Mouse (Mus musculus) stomach, embryonic 16.5 days (tissue): ENCODE results near the gene Atxn7l1. TPM values are rescaled to one million over a fixed set of nuclear protein-coding genes. Genes with fewer than 3 reads are reported as not detected.
A peak's percentile ranks its signal among the peaks of the same experiment; 100 is the strongest.

Source experiments
- ATAC-seq: fragments of 200-750 bp; cut with Nextera tagmentation; 2 replicates; pipeline ENCODE4 v1.8.0; 2017; ENCODE audit warnings: moderate number of reproducible peaks, moderate TSS enrichment; ENCODE audit not compliant: insufficient read depth, low FRiP score
- H3K27ac ChIP-seq: fragments of 300-500 bp; sonication (generic); 2 replicates; pipeline ENCODE4 v1.5.1; 2014; ENCODE audit warnings: low read length
- H3K27me3 ChIP-seq: fragments of 300-500 bp; sonication (generic); 2 replicates; pipeline ENCODE4 v1.6.1; 2014; ENCODE audit warnings: low read length, control low read depth, mixed read lengths; ENCODE audit not compliant: control insufficient read depth, insufficient read depth
- H3K36me3 ChIP-seq: fragments of 300-500 bp; sonication (generic); 2 replicates; pipeline ENCODE4 v1.6.1; 2014; ENCODE audit warnings: low read length; ENCODE audit not compliant: control insufficient read depth, insufficient read depth
- H3K4me1 ChIP-seq: fragments of 300-500 bp; sonication (generic); 2 replicates; pipeline ENCODE4 v1.6.1; 2014; ENCODE audit warnings: low read length, control low read depth, mixed read lengths; ENCODE audit not compliant: control insufficient read depth, insufficient read depth
- H3K4me2 ChIP-seq: fragments of 300-500 bp; sonication (generic); 2 replicates; pipeline ENCODE4 v1.6.1; 2014; ENCODE audit warnings: low read depth, low read length, mixed read lengths
- H3K4me3 ChIP-seq: fragments of 300-500 bp; sonication (generic); replicated peaks from 2 replicates; pipeline ENCODE4 v1.5.1; 2014; ENCODE audit warnings: mild to moderate bottlenecking, low read length
- H3K9ac ChIP-seq: fragments of 300-500 bp; sonication (generic); 2 replicates; pipeline ENCODE4 v1.6.1; 2014; ENCODE audit warnings: low read length
- H3K9me3 ChIP-seq: fragments of 300-500 bp; sonication (generic); replicated peaks from 2 replicates; pipeline ENCODE4 v1.6.1; 2016; ENCODE audit warnings: low read length, control low read depth; ENCODE audit not compliant: control insufficient read depth
- WGBS: fragments of 180-500 bp; shearing (Covaris S2); extraction: QIAGEN DNeasy Blood & Tissue Kit; methylation state at CpG from one replicate; pipeline ENCODE4 v1.1.7; 2014; 5-methylcytosine and 5-hydroxymethylcytosine counted together
- polyA plus RNA-seq: library from polyadenylated mRNA; unstranded; fragments of >200 nt; fragmentation: Nextera tagmentation; extraction: Ambion mirVana; gene quantifications from 2 replicates; pipeline ENCODE4 v1.2.1, GENCODE M21; 2015

The Atxn7l1 gene
- polyA plus RNA-seq, 1 experiment from 2014 or later = 13.3 TPM

- Histone ChIP-seq H3K9ac (no peak overlapping the region), H3K27me3 (no peaks in the 10 kb centered on the region), H3K4me2 (peak overlapping the region; percentile 39), H3K9me3 (no peaks in the 10 kb centered on the region), H3K4me3 (0 out of 2 replicates have a peak overlapping the region, but pooled peaks have one; percentile 1), H3K27ac (peak overlapping the region; percentile 77), H3K36me3 (no peaks in the 10 kb centered on the region), H3K4me1 (peaks cover 22% of the 10 kb centered on the region)
- peak; percentile 90 for ATAC-seq
- 54% methylated on average over 11 of the region's 11 CpGs for WGBS
Measured at GRCm38 (mm10) chr12:33220509-33221051, 73.1 kb downstream of the Atxn7l1 start.

DNA sequence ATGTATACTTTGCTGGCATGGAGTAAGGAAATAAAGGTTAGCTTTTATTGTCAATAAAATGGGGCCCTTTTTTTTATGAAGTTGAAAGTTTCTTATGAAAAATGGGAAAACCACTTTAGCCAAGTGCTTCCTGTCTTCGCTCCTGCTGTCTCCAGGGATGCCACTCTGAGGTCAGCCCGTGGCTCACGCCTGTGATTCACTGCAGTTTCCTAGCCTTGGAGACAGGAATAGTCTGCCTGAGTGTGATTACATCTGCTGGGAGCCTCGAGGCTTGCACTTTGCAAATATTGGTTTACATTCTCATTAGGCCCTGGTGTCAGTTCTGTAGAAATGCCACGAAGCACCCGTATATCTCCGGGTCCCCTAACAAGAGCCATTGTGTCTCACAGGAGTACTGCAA lies 74.7 kb downstream of the Atxn7l1 start:
- H3K4me1 ChIP-seq = peaks cover 20% of the 10 kb centered on the region
- H3K9me3 ChIP-seq = no peaks in the 10 kb centered on the region
- ATAC-seq = no peak
- H3K9ac ChIP-seq = no peak overlapping the region
- no peaks in the 10 kb centered on the region for H3K36me3 ChIP-seq
- no peaks in the 10 kb centered on the region for H3K27me3 ChIP-seq
- H3K27ac ChIP-seq = no peak overlapping the region
- 47% methylated on average over 7 of the region's 7 CpGs for WGBS
- H3K4me3 ChIP-seq = no peak overlapping the region
- no peak overlapping the region for H3K4me2 ChIP-seq

GRCm38 (mm10) chr12:33225117-33225541 lies 77.6 kb downstream of the Atxn7l1 start:
- no peaks in the 10 kb centered on the region for H3K36me3 ChIP-seq
- H3K4me2 ChIP-seq = no peak overlapping the region
- H3K9me3 ChIP-seq = no peaks in the 10 kb centered on the region
- ATAC-seq = no peak
- H3K27ac ChIP-seq = no peak overlapping the region
- 71% methylated on average over 11 of the region's 11 CpGs for WGBS
- no peak overlapping the region for H3K4me3 ChIP-seq
- no peak overlapping the region for H3K9ac ChIP-seq
- H3K27me3 ChIP-seq = no peaks in the 10 kb centered on the region
- peaks cover 15% of the 10 kb centered on the region for H3K4me1 ChIP-seq

GRCm38 (mm10) chr12:33225978-33226377 lies 78.5 kb downstream of the Atxn7l1 start:
- Histone ChIP-seq H3K36me3 (no peaks in the 10 kb centered on the region), H3K9me3 (no peaks in the 10 kb centered on the region), H3K4me1 (peaks cover 7% of the 10 kb centered on the region; the same call in 1 of the 2 replicates), H3K27ac (no peak overlapping the region), H3K4me3 (no peak overlapping the region), H3K4me2 (no peak overlapping the region), H3K9ac (no peak overlapping the region), H3K27me3 (no peaks in the 10 kb centered on the region)
- WGBS = 68% methylated on average over 1 of the region's 1 CpGs
- no peak for ATAC-seq

GRCm38 (mm10) chr12:33226596-33226995 lies 79.1 kb downstream of the Atxn7l1 start:
- Histone ChIP-seq H3K36me3 (no peaks in the 10 kb centered on the region), H3K27me3 (no peaks in the 10 kb centered on the region), H3K27ac (no peak overlapping the region), H3K4me3 (no peak overlapping the region), H3K9ac (no peak overlapping the region), H3K9me3 (no peaks in the 10 kb centered on the region), H3K4me2 (no peak overlapping the region), H3K4me1 (0 out of 2 replicates have a peak, but pooled peaks cover 4% of the 10 kb centered on the region)
- 70% methylated on average over 9 of the region's 10 CpGs for WGBS
- no peak for ATAC-seq

GRCm38 (mm10) chr12:33235314-33235713 lies 87.8 kb downstream of the Atxn7l1 start:
- WGBS = 68% methylated on average over 4 of the region's 4 CpGs
- Histone ChIP-seq H3K36me3 (no peaks in the 10 kb centered on the region), H3K4me1 (0 out of 2 replicates have a peak, but pooled peaks cover 4% of the 10 kb centered on the region), H3K4me2 (no peak overlapping the region), H3K27me3 (no peaks in the 10 kb centered on the region), H3K9me3 (no peaks in the 10 kb centered on the region), H3K4me3 (no peak overlapping the region), H3K9ac (no peak overlapping the region), H3K27ac (no peak overlapping the region)
- no peak for ATAC-seq

- no peak; the same call in 1 of the 2 replicates for ATAC-seq
- H3K27ac ChIP-seq = no peak overlapping the region
Measured at GRCm38 (mm10) chr12:33235771-33236323, 88.4 kb downstream of the Atxn7l1 start.

DNA sequence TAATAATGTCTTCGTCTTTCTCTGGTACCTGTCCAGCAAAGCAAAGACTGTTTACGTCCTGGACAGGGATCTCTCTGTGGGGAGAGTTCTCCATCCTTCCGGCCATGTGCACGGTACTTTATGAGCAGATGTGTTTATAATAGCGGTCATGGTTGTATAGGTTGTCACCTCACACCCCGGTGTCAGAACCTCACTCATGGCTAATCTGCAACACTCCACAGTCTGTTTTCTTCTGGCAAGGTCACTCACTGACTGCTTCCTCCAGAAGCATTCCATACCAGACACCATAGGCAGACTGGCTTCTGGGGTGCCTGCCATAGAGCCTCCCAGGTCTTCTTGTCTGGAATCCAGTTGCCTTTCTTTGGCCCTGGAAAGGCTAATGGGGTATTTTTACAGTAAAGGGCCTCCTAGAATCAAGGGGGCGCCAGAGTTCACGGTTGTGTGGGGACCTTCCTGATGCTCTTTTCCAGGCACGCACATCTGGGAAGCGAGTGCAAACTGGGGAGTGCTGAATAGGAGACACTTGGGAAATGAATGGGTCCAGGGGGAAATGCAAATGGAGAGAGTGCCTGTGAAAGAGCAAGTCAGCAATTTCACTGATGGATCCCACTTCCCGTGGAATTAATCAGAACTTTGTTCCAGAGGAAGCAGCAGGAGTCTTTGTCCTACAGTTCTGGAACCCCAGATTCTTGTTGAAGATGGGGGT lies 89.0 kb downstream of the Atxn7l1 start:
- H3K4me2 ChIP-seq = no peak overlapping the region
- H3K9me3 ChIP-seq = no peaks in the 10 kb centered on the region
- H3K36me3 ChIP-seq = no peaks in the 10 kb centered on the region
- H3K4me1 ChIP-seq = peaks cover 4% of the 10 kb centered on the region; the same call in 1 of the 2 replicates
- WGBS = 67% methylated on average over 11 of the region's 11 CpGs
- no peak for ATAC-seq
- H3K27me3 ChIP-seq = no peaks in the 10 kb centered on the region
- no peak overlapping the region for H3K4me3 ChIP-seq
- H3K9ac ChIP-seq = no peak overlapping the region
- H3K27ac ChIP-seq = no peak overlapping the region

More at GRCm38 (mm10) chr12:33235771-33236323, 88.4 kb downstream of the Atxn7l1 start:
- no peaks in the 10 kb centered on the region for H3K9me3 ChIP-seq
- WGBS = 54% methylated on average over 13 of the region's 13 CpGs
- H3K4me1 ChIP-seq = 0 out of 2 replicates have a peak, but pooled peaks cover 4% of the 10 kb centered on the region
- H3K36me3 ChIP-seq = no peaks in the 10 kb centered on the region
- no peak overlapping the region for H3K4me3 ChIP-seq
- H3K27me3 ChIP-seq = no peaks in the 10 kb centered on the region
- H3K9ac ChIP-seq = no peak overlapping the region
- no peak overlapping the region for H3K4me2 ChIP-seq

DNA sequence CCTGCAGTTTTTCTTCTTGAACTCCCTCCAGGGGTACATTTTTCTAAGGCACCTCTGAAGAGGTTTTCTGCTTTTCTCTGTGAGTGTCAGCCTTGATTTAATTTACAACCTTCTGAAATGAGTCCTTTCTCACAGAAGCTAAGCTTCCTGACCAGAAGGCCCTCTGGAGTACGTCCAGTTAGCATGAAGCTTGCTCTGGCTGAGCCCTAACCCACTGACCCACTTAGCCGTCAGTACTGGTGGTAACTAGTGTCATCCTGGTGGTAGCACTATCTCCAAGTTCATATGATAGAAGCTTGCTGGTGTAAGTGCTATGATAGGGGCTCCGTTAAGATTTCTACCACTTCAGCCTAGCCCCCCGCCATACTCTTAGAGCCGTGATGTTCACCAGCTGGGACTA lies 89.6 kb downstream of the Atxn7l1 start:
- Histone ChIP-seq H3K27me3 (no peaks in the 10 kb centered on the region), H3K9me3 (no peaks in the 10 kb centered on the region), H3K4me2 (no peak overlapping the region), H3K36me3 (no peaks in the 10 kb centered on the region), H3K4me3 (no peak overlapping the region), H3K9ac (no peak overlapping the region), H3K27ac (no peak overlapping the region), H3K4me1 (peaks cover 10% of the 10 kb centered on the region; the same call in 1 of the 2 replicates)
- 76% methylated on average over 5 of the region's 5 CpGs for WGBS
- no peak for ATAC-seq
